Mouse (Mus musculus) stomach, embryonic 15.5 days (tissue): Measurements from ENCODE around the gene Rps10. TPM values are rescaled to one million over a fixed set of nuclear protein-coding genes. Genes with fewer than 3 reads are reported as not detected.

Experiments used
- ATAC-seq: fragments of 200-750 bp; cut with Nextera tagmentation; 2 replicates; pipeline ENCODE4 v1.8.0; 2017; ENCODE audit warnings: low read depth, moderate number of reproducible peaks, moderate TSS enrichment; ENCODE audit not compliant: insufficient read depth, low FRiP score
- H3K27ac ChIP-seq: fragments of 300-500 bp; sonication (generic); 2 replicates; pipeline ENCODE4 v1.5.1; 2015; ENCODE audit warnings: mild to moderate bottlenecking, inconsistent platforms
- H3K27me3 ChIP-seq: fragments of 300-500 bp; sonication (generic); replicated peaks from 2 replicates; pipeline ENCODE4 v1.6.1; 2015; ENCODE audit warnings: inconsistent platforms
- H3K36me3 ChIP-seq: fragments of 300-500 bp; sonication (generic); 2 replicates; pipeline ENCODE4 v1.6.1; 2015; ENCODE audit warnings: inconsistent platforms
- H3K4me1 ChIP-seq: fragments of 300-500 bp; sonication (generic); 2 replicates; pipeline ENCODE4 v1.6.1; 2015; ENCODE audit warnings: inconsistent platforms
- H3K4me2 ChIP-seq: fragments of 300-500 bp; sonication (generic); 2 replicates; pipeline ENCODE4 v1.6.1; 2015; ENCODE audit warnings: mild to moderate bottlenecking, inconsistent platforms
- H3K4me3 ChIP-seq: fragments of 300-500 bp; sonication (generic); replicated peaks from 2 replicates; pipeline ENCODE4 v1.5.1; 2015; ENCODE audit warnings: inconsistent platforms
- H3K9ac ChIP-seq: fragments of 300-500 bp; sonication (generic); 2 replicates; pipeline ENCODE4 v1.6.1; 2015; ENCODE audit warnings: inconsistent platforms
- H3K9me3 ChIP-seq: fragments of 300-500 bp; sonication (generic); 2 replicates; pipeline ENCODE4 v1.6.1; 2016; ENCODE audit warnings: inconsistent platforms
- WGBS: fragments of 180-500 bp; shearing (Covaris S2); methylation state at CpG from one replicate; pipeline ENCODE4 v1.1.7; 2015; 5-methylcytosine and 5-hydroxymethylcytosine counted together
- polyA plus RNA-seq: library from polyadenylated mRNA; unstranded; fragments of >200 nt; fragmentation: Nextera tagmentation; extraction: Ambion mirVana; gene quantifications from 2 replicates; pipeline ENCODE4 v1.2.1, GENCODE M21; 2015

The Rps10 gene
- polyA plus RNA-seq, result 933 and 955 TPM in 2 replicates

DNA sequence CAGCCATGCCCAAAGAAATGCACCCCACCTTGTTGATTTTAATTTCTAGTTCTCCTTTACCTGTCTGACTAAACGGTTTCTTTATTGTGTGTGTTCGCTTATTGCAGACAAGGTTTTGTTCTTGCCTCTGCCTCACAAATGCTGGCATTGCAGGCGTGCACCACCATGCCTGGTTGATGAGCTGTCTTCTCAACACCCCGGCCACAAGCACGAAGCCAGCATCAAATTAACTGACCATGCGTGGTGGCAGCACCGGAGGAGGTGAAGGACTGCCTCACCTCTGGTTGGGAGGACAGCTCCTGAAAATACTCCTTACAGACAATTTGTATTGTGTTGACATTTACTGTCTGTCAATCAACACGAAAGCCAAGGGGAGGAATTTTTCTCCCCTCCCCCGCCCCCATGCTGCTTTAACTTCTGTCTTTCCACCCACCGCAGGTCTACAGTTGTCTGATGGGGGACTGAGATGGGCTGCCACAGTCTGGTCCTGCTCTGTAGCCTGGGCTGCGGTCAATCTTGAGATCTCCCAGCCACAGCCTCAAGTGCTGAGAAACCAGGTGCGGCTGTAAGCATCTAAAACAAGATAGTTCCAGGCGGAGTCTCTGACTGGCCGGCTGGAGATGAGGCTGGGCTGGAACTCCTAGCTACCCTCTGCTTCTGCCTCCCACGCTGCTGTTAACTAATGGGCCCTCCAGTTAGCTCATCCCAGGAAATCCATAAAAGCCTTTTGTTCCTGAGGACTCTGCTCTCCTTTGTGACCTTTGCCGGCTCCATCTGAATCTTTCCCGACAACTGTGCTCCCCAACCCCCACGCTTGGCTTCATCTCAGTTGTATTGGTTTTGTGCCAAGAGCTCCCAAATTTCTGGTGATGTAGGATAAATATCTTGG lies at the start of gene Rps10:
Gene Rps10, minus strand, starts transcription at position 538 of the 889 bp plus-strand sequence.
- peak within 1 kb of the TSS; percentile 83 for H3K4me2 ChIP-seq
- H3K4me1 ChIP-seq, result peaks cover 35% of the 10 kb centered on the region
- ATAC-seq, result no peak
- H3K9me3 ChIP-seq, result no peaks in the 10 kb centered on the region
- no peak within 1 kb of the TSS for H3K9ac ChIP-seq
- 41% methylated on average over 18 of the region's 18 CpGs for WGBS
- H3K27ac ChIP-seq, result peak within 1 kb of the TSS; percentile 90
- no peaks in the 10 kb centered on the region for H3K27me3 ChIP-seq
- peaks cover 19% of the 10 kb centered on the region for H3K36me3 ChIP-seq
- H3K4me3 ChIP-seq, result peak within 1 kb of the TSS; percentile 81

DNA sequence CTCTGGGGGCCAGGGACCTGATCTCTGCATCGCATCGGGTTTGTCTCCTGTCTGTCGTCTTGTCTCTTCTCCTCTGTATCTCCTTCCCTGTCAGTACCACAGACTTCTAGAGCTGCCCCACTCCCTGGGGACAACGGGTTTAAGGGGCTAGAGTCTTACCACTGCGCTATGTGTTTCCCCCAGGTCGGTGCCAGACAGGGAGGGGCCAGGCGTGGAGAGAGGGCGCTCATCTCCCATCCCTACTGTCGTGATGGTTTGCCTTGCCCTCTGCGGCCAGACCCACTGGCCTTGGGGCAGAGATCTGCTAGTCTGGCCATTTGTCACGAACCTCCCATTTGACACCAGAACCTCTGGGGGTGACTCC lies 49.1 kb upstream of the Rps10 start:
- H3K9me3 ChIP-seq, result no peaks in the 10 kb centered on the region
- peaks cover 12% of the 10 kb centered on the region for H3K4me1 ChIP-seq
- 2% methylated on average over 11 of the region's 11 CpGs for whole genome bisulfite sequencing
- H3K36me3 ChIP-seq, result no peaks in the 10 kb centered on the region
- peaks cover 32% of the 10 kb centered on the region for H3K27me3 ChIP-seq
- peak; percentile 7; the same call in 1 of the 2 replicates for ATAC-seq
- peak overlapping the region; percentile 92 for H3K4me2 ChIP-seq
- H3K9ac ChIP-seq, result no peak overlapping the region
- H3K4me3 ChIP-seq, result peak overlapping the region; percentile 44
- no peak overlapping the region for H3K27ac ChIP-seq

DNA sequence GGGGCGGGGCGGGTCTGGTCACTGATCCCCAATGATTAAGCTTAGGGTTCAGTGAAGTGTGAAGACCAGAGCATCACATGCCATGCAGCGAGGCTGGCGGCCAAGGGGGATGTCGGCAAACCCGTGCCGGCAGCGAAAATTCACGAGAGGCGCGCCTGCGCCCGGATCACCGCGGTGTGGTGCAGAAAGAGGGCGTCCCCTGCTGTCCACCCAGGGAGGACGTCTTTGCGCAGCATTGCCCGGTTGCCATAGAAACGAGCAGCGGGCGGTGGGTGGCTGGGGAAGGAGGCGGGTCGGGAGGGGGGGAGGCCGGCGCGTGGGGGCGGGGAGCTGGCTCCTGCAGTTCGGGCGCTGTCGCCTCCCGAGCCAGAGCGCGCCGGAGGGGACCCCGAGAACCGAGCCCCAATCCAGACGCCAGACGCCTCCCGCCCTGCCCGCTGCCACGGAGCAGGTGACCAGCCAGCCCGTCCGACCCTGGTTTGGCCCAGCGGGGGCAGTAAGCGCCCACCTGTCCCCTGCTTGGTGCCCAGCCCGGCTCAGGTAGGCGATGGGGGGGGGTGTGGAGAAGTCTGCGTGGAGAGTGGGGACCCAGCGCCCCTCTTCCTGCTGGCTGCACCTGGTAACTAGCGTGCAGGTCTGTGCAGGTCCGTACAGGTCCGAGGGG lies 48.5 kb upstream of the Rps10 start:
- peak overlapping the region; percentile 44 for H3K4me3 ChIP-seq
- H3K9me3 ChIP-seq, result no peaks in the 10 kb centered on the region
- 0 out of 2 replicates have a peak, but pooled peaks have one; percentile 16 for ATAC-seq
- peaks cover 32% of the 10 kb centered on the region for H3K27me3 ChIP-seq
- no peak overlapping the region for H3K27ac ChIP-seq
- H3K4me1 ChIP-seq, result peaks cover 12% of the 10 kb centered on the region
- H3K4me2 ChIP-seq, result peak overlapping the region; percentile 92
- no peak overlapping the region; the same call in 1 of the 2 replicates for H3K9ac ChIP-seq
- under 1% methylated on average over 36 of the region's 53 CpGs for WGBS
- no peaks in the 10 kb centered on the region for H3K36me3 ChIP-seq

DNA sequence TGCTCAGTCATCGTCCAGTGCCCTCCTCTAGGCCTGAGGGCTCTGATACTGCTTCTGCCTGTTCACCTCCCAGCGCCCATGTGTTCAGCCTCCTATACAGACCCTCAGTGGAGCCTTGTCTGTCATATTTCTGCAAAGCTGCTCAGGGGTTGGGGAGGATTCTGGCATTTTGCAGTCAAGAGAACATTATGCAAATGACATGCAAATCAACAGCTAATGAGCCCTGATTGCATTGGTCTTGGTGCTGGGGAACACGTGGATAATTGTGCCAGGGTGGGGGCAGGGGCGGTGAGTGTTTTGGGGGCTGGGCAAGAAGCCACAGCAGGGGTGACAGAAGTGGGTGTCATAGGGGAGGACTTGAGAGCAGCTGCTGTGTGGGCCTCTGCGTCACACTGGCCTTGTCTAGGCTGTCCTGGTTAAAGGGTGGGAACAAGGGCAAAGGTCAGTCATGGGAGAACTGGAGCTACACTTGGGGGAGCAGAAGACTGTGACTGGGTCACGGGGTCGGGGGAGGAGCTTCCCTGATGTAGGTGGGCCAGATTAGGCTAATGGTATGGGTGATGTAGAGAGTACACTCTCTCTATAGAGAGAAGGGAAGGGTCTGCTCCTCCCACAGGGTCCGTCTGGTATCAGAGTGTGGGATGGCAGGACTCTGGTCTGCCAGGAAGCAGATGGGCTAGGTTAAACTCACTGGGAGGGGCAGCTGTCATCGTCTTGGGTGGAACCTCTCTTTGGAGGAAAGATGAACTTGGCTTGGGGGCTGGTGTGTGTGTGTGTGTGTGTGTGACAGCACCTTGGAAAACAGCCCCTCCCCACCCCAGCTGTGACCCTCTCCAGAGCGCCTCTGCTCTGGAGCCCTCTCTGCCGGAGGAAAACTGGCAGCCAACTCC lies 42.7 kb upstream of the Rps10 start:
- Histone ChIP-seq H3K4me3 (no peak overlapping the region), H3K27ac (no peak overlapping the region), H3K4me1 (no peaks in the 10 kb centered on the region), H3K9me3 (no peaks in the 10 kb centered on the region), H3K9ac (no peak overlapping the region), H3K36me3 (no peaks in the 10 kb centered on the region), H3K4me2 (no peak overlapping the region), H3K27me3 (no peaks in the 10 kb centered on the region)
- WGBS, result 47% methylated on average over 11 of the region's 11 CpGs
- peak; percentile 70; the same call in 1 of the 2 replicates for ATAC-seq

DNA sequence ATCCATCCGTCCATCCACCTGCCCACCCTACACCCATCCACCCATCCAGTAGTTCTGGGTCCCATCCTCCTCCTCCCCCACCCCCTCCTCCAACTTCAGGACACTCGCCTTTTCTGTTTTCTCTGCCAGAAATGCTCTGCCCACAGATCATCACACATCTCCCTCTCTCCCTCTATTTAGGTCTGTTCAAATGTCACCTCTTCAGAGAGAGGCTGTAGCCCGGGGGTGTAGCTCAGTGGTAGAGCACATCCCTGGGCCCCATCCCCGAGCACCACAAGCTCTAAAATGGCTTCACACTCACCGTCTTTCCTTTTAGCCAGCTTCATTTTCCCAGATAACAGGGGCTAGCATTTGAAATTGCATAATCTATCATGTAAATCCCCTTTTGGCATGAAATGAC lies 41.3 kb upstream of the Rps10 start:
- Histone ChIP-seq H3K4me2 (no peak overlapping the region), H3K27me3 (no peaks in the 10 kb centered on the region), H3K9ac (no peak overlapping the region), H3K9me3 (no peaks in the 10 kb centered on the region), H3K27ac (no peak overlapping the region), H3K36me3 (no peaks in the 10 kb centered on the region), H3K4me3 (no peak overlapping the region), H3K4me1 (no peaks in the 10 kb centered on the region)
- 79% methylated on average over 5 of the region's 5 CpGs for WGBS
- no peak for ATAC-seq

DNA sequence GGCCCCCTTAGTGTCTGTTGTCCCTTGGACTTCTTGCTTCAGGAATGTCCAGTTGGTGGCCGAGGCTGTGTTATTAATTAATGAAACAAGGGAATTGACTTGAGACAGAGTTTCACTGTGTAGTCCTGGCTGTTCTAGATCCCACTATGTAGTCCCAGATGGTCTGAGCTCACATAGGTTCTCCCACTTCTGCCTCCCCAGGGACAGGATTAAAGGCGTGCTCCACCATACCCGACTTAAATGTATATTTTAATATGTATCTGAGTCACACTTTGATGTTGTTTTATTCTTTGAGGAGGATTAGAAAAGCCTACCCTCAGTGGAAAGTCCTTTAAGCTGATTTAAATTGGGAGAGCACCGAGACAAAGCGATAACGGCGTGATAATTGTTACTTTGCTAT lies 39.8 kb upstream of the Rps10 start:
- Histone ChIP-seq H3K27me3 (no peaks in the 10 kb centered on the region), H3K27ac (no peak overlapping the region), H3K4me3 (no peak overlapping the region), H3K9ac (no peak overlapping the region), H3K36me3 (no peaks in the 10 kb centered on the region), H3K9me3 (no peaks in the 10 kb centered on the region), H3K4me1 (no peaks in the 10 kb centered on the region), H3K4me2 (no peak overlapping the region)
- no peak for ATAC-seq
- 53% methylated on average over 7 of the region's 7 CpGs for WGBS

DNA sequence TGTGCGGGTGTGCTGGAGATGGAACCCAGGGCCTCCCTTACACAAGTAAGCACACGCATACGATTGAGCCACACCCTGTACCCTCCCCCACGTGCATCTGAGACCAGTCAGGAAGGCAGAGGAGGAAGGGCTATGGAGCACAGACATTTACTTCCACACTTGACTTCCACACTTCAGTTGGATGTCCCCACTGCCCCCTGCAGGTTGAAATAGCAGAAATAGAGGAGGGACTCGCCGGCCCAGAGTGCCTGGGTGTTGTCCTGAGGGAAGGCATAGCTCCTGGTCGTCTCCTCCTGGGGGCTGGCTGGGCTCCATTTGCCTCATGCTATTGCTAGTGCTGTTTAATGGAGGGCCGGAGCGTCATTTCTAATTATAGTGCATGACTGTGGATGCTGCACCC lies 39.0 kb upstream of the Rps10 start:
- no peak overlapping the region for H3K27ac ChIP-seq
- no peak for ATAC-seq
- H3K36me3 ChIP-seq, result no peaks in the 10 kb centered on the region
- H3K9me3 ChIP-seq, result no peaks in the 10 kb centered on the region
- WGBS, result 54% methylated on average over 9 of the region's 9 CpGs
- H3K4me2 ChIP-seq, result no peak overlapping the region
- H3K4me1 ChIP-seq, result no peaks in the 10 kb centered on the region
- H3K4me3 ChIP-seq, result no peak overlapping the region
- no peaks in the 10 kb centered on the region for H3K27me3 ChIP-seq
- no peak overlapping the region for H3K9ac ChIP-seq

DNA sequence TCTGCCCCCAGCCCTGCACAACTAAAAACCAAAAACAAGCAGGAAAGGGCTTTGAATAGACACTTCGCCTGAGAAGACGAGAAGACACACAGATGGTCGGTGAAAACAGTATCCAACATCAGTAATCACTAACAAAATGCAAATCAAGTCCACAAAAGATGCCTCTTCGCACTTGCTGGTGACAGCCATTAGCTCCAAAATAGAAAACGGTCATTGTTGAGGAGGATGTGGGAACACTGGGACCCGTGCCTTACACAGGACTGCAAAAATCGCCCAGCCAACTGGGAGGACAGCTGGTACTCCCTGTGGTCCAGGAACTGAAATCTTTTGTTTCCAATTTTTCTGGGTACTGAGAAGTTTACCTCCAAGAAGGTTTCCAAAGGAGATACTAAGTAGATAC lies 37.5 kb upstream of the Rps10 start:
- no peak overlapping the region for H3K4me3 ChIP-seq
- H3K27ac ChIP-seq, result no peak overlapping the region
- no peak overlapping the region for H3K4me2 ChIP-seq
- no peak overlapping the region for H3K9ac ChIP-seq
- H3K9me3 ChIP-seq, result no peaks in the 10 kb centered on the region
- no peaks in the 10 kb centered on the region for H3K27me3 ChIP-seq
- WGBS, result 85% methylated on average over 7 of the region's 7 CpGs
- no peaks in the 10 kb centered on the region for H3K4me1 ChIP-seq
- H3K36me3 ChIP-seq, result no peaks in the 10 kb centered on the region
- no peak for ATAC-seq

DNA sequence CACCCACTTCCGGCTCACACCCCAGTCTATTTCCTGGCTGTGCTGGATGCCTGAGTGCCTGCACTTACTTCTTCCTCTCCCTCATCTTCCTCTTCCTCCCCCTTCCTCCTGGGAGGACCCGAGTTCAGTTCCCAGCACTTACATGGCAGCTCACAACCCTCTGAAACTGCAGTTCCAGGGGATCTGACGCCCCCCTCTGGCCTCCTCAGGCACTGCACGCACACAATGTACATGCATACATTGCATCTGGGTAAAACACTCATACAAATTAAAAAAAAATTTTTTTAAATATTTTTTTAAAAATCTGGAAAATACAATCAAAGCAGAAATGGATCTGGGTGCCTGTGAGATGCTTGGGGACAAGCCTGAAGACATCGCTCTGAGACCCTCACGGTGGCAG lies 35.3 kb upstream of the Rps10 start:
- H3K27ac ChIP-seq, result no peak overlapping the region
- no peaks in the 10 kb centered on the region for H3K27me3 ChIP-seq
- H3K4me1 ChIP-seq, result no peaks in the 10 kb centered on the region
- H3K36me3 ChIP-seq, result no peaks in the 10 kb centered on the region
- ATAC-seq, result no peak
- no peak overlapping the region for H3K9ac ChIP-seq
- WGBS, result 75% methylated on average over 6 of the region's 6 CpGs
- H3K9me3 ChIP-seq, result no peaks in the 10 kb centered on the region
- H3K4me3 ChIP-seq, result no peak overlapping the region
- no peak overlapping the region for H3K4me2 ChIP-seq

DNA sequence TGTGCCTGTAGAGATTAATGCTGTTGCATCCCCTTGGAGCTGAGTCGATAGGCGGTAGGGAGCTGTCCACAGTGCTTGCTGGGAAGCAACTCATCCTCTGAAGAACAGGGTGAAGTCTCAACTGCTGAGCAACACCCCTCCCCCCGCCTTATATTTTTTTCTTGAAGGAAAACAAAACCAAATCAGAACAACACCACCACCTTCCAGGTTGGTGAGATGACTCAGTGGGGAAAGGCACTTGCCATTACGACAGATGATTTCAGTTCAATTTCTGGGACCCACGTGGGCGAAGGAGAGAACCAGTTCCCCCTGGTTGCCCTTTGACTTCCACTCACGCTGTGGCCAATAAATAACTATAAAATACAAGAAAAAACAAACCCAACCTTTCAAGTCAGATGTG lies 22.3 kb upstream of the Rps10 start:
- Histone ChIP-seq H3K36me3 (no peaks in the 10 kb centered on the region), H3K4me2 (no peak overlapping the region), H3K27ac (no peak overlapping the region), H3K27me3 (peaks cover 31% of the 10 kb centered on the region), H3K4me1 (peaks cover 11% of the 10 kb centered on the region), H3K4me3 (no peak overlapping the region), H3K9me3 (no peaks in the 10 kb centered on the region), H3K9ac (no peak overlapping the region)
- WGBS, result 61% methylated on average over 7 of the region's 7 CpGs
- no peak for ATAC-seq

DNA sequence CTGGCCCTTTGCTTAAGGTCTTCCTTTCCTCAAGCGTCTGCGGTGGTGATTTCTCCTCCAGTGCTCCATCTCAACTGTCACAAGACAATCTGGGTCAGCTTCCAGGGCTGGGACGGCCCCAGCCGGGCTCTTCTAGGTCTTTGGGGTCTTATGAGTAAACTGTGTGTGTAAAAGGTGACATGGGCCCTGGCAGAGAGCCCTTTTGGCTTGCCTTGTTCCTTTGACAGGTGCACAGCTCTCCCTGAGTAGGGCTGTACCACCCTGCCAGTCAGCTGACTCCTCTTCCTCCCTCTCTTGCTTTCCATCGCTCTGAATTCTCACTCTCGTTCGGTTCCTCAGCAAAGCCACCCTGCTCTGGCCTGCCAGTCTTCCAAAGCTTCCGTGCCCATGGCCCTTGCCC lies 20.7 kb upstream of the Rps10 start:
- H3K4me3 ChIP-seq, result no peak overlapping the region
- no peaks in the 10 kb centered on the region for H3K9me3 ChIP-seq
- H3K27me3 ChIP-seq, result peaks cover 31% of the 10 kb centered on the region
- 56% methylated on average over 8 of the region's 8 CpGs for WGBS
- no peak overlapping the region for H3K27ac ChIP-seq
- H3K4me2 ChIP-seq, result no peak overlapping the region
- peaks cover 11% of the 10 kb centered on the region for H3K4me1 ChIP-seq
- no peak for ATAC-seq
- no peaks in the 10 kb centered on the region for H3K36me3 ChIP-seq
- H3K9ac ChIP-seq, result no peak overlapping the region
